ENCODE assay signal across 16 mouse cellular contexts in the genomic region with DNA sequence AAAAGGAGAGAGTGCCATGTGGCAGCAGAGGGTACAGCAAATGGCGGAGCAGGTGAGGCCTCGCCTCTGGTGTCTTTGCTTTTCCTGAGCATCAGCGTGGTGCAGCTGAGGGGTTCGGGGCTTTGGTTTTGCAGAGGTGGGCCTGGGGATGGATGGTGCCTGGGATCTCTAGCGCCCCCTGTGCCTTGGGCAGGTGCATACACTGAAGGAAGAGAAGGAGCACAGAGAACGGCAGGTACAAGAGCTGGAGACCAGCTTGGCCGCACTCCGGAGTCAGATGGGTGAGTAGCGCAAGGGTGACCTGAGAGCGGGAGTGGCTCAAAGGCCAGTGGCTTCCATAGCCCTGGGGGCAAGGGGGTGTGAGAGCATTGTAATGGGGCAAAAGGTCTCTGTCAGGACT. TPM values are rescaled to one million over a fixed set of nuclear protein-coding genes. Genes with fewer than 3 reads are reported as not detected.
DNase-seq lines count a peak whose midpoint lies in the region; ATAC-seq and TF ChIP-seq lines count a peak whose summit lies in the region.
"Had no signal": no experiment of that assay in that cellular context is flagged by ENCODE, and none has a peak within 500 bp of the region (broad histone marks: within the 10 kb centered on the region; RNA-seq: fewer than 3 reads in every experiment).

No protein-coding gene starts in this region.

- TF ChIP-seq CTCF in heart, adult 2 months (IDR thresholded peaks at IDR 0.05), result peak; percentile 42
- peak; percentile 46 for TF ChIP-seq CTCF in liver, postnatal 0 days (IDR thresholded peaks at IDR 0.05; ENCODE audit: low read depth)
- TF ChIP-seq CTCF in G1E (IDR thresholded peaks at IDR 0.05; ENCODE audit: low read depth, low read length), result peak; percentile 28; the same call in 1 of the 2 replicates

- no peaks in the 10 kb centered on the region for H3K36me3 ChIP-seq in heart, adult 2 months (ENCODE audit: control insufficient read depth, insufficient read depth, low read length)
- peaks cover 82% of the 10 kb centered on the region for H3K36me3 ChIP-seq in liver, postnatal 0 days (replicated peaks; ENCODE audit: insufficient read depth, low read length)
- peaks cover 99% of the 10 kb centered on the region for H3K36me3 ChIP-seq in liver, embryonic 12.5 days
- peaks cover 99% of the 10 kb centered on the region for H3K36me3 ChIP-seq in G1E (replicated peaks)

- H3K9me3 ChIP-seq in liver, postnatal 0 days (ENCODE audit: low read length), result no peaks in the 10 kb centered on the region
- no peaks in the 10 kb centered on the region for H3K9me3 ChIP-seq in liver, embryonic 12.5 days (replicated peaks)
- no peaks in the 10 kb centered on the region for H3K9me3 ChIP-seq in G1E (replicated peaks)
- H3K9me3 ChIP-seq: embryonic facial prominence, embryonic 13.5 days; forebrain, embryonic 12.5 days; heart, embryonic 12.5 days; limb, embryonic 15.5 days; neural tube, embryonic 13.5 days had no signal

- H3K27me3 ChIP-seq in heart, adult 2 months (ENCODE audit: control insufficient read depth, insufficient read depth, low read length), result no peaks in the 10 kb centered on the region
- H3K27me3 ChIP-seq in liver, postnatal 0 days (ENCODE audit: insufficient read depth, low read length), result no peaks in the 10 kb centered on the region
- H3K27me3 ChIP-seq in liver, embryonic 12.5 days (replicated peaks), result no peaks in the 10 kb centered on the region
- H3K27me3 ChIP-seq in G1E (ENCODE audit: insufficient read depth, low read length), result no peaks in the 10 kb centered on the region; the same call in 1 of the 2 replicates
- H3K27me3 ChIP-seq: embryonic facial prominence, embryonic 13.5 days; forebrain, embryonic 12.5 days; heart, embryonic 12.5 days; limb, embryonic 15.5 days; neural tube, embryonic 13.5 days; Patski had no signal

- no peak for ATAC-seq in liver, postnatal 0 days
- ATAC-seq in liver, embryonic 12.5 days, result no peak
- ATAC-seq in G1E (ENCODE audit: extremely low read depth, insufficient number of reproducible peaks, low FRiP score, poor library complexity, severe bottlenecking), result no peak
- ATAC-seq in common myeloid progenitor, adult 5-6 weeks (replicated peaks; ENCODE audit: low read depth, poor library complexity, severe bottlenecking), result 0 out of 2 replicates have a peak, but pooled peaks have one; percentile 16
- no peak for ATAC-seq in megakaryocyte progenitor cell, adult 5-6 weeks (replicated peaks; ENCODE audit: poor library complexity)
- ATAC-seq: Patski had no signal

- no peaks in the 10 kb centered on the region for H3K79me2 ChIP-seq in heart, adult 2 months (replicated peaks; ENCODE audit: control insufficient read depth, insufficient read depth, low read length)

- H3K4me3 ChIP-seq in heart, adult 2 months, result no peak overlapping the region
- H3K4me3 ChIP-seq in liver, postnatal 0 days (ENCODE audit: low read depth, low read length), result no peak overlapping the region
- H3K4me3 ChIP-seq in liver, embryonic 12.5 days, result no peak overlapping the region
- H3K4me3 ChIP-seq in G1E (ENCODE audit: low read depth, low read length), result no peak overlapping the region
- H3K4me3 ChIP-seq: embryonic facial prominence, embryonic 13.5 days; forebrain, embryonic 12.5 days; heart, embryonic 12.5 days; limb, embryonic 15.5 days; neural tube, embryonic 13.5 days had no signal

- TF ChIP-seq EP300 in heart, adult 2 months (IDR thresholded peaks at IDR 0.05; ENCODE audit: insufficient read depth, low read depth, low read length), result no peak
- no peak for TF ChIP-seq EP300 in liver, postnatal 0 days (IDR thresholded peaks at IDR 0.05; ENCODE audit: low read depth)

- no peak for DNase-seq in heart, adult 2 months
- DNase-seq in heart, postnatal 25 days (ENCODE audit: low spot score), result no peak
- DNase-seq in liver, postnatal 0 days, result no peak
- no peak for DNase-seq in G1E (ENCODE audit: low spot score)
- no peak for DNase-seq in urinary bladder, postnatal 25 days (ENCODE audit: low spot score)
- DNase-seq: cerebellum, postnatal 14 days; kidney, adult 18-20 months had no signal

- 93% methylated on average over 10 of the region's 10 CpGs for WGBS in heart, adult 2 months
- 87% methylated on average over 9 of the region's 10 CpGs for WGBS in liver, postnatal 0 days (ENCODE audit: insufficient replicate concordance)
- 82% methylated on average over 10 of the region's 10 CpGs for WGBS in liver, embryonic 12.5 days (ENCODE audit: insufficient replicate concordance)

- no peak overlapping the region for H3K4me2 ChIP-seq in liver, postnatal 0 days (ENCODE audit: low read depth, low read length)
- H3K4me2 ChIP-seq in liver, embryonic 12.5 days, result no peak overlapping the region
- H3K4me2 ChIP-seq: embryonic facial prominence, embryonic 13.5 days; forebrain, embryonic 12.5 days; heart, embryonic 12.5 days; limb, embryonic 15.5 days; neural tube, embryonic 13.5 days had no signal

- TF ChIP-seq POLR2A in heart, adult 2 months (IDR thresholded peaks at IDR 0.05; ENCODE audit: insufficient read depth, low read depth, low read length), result no peak

- no peak overlapping the region for H3K9ac ChIP-seq in heart, adult 2 months (ENCODE audit: low read depth, low read length)
- H3K9ac ChIP-seq in liver, postnatal 0 days (replicated peaks), result no peak overlapping the region
- H3K9ac ChIP-seq in liver, embryonic 12.5 days, result no peak overlapping the region
- H3K9ac ChIP-seq: embryonic facial prominence, embryonic 13.5 days; heart, embryonic 12.5 days; limb, embryonic 15.5 days had no signal

- no peak overlapping the region for H3K27ac ChIP-seq in heart, adult 2 months
- H3K27ac ChIP-seq in liver, postnatal 0 days (ENCODE audit: low read depth), result no peak overlapping the region
- no peak overlapping the region for H3K27ac ChIP-seq in liver, embryonic 12.5 days
- H3K27ac ChIP-seq: embryonic facial prominence, embryonic 13.5 days; forebrain, embryonic 12.5 days; limb, embryonic 15.5 days had no signal

- intact Hi-C loops in heart, adult 2 months (cut with DNase I), result no loop called here
- intact Hi-C loops in heart, postnatal 25 days (cut with DNase I), result no loop called here

- no peaks in the 10 kb centered on the region for H3K4me1 ChIP-seq in heart, adult 2 months (ENCODE audit: control insufficient read depth, insufficient read depth, low read length)
- H3K4me1 ChIP-seq in liver, postnatal 0 days (ENCODE audit: insufficient read depth), result no peaks in the 10 kb centered on the region
- no peaks in the 10 kb centered on the region for H3K4me1 ChIP-seq in liver, embryonic 12.5 days
- no peaks in the 10 kb centered on the region for H3K4me1 ChIP-seq in G1E (ENCODE audit: insufficient read depth, low read depth, low read length)
- H3K4me1 ChIP-seq: forebrain, embryonic 12.5 days; heart, embryonic 12.5 days; neural tube, embryonic 13.5 days had no signal

RNA-seq across cellular contexts. Expression of a gene that starts 15.1 kb away (rescaled TPM):
- 100 to 1,000 TPM; 205 to 233 TPM for total RNA-seq in heart, adult 2 months (2021)
- 173 and 223 TPM in 2 replicates for polyA plus RNA-seq in heart, adult 2 months (2012; rRNA removed)
- 100 to 1,000 TPM; 177 to 188 TPM for total RNA-seq in heart, postnatal 25 days (2021)
- polyA plus RNA-seq in liver, postnatal 0 days (2015; fragmentation: Nextera tagmentation; extraction: Ambion mirVana), result 188 and 209 TPM in 2 replicates
- polyA plus RNA-seq in liver, embryonic 12.5 days (2016; fragmentation: Nextera tagmentation; extraction: Ambion mirVana), result 214 and 218 TPM in 2 replicates
- total RNA-seq in G1E (2014; fragmentation: Nextera tagmentation) (150 and 164 TPM in 2 replicates), G1E (2017) (482 and 488 TPM in 2 replicates)
- 351 and 432 TPM in 2 replicates for polyA plus RNA-seq in G1E (2012)
- total RNA-seq in common myeloid progenitor, adult 5-6 weeks (2017), result 324 and 355 TPM in 2 replicates
- total RNA-seq in megakaryocyte progenitor cell, adult 5-6 weeks (2015), result 198 and 268 TPM in 2 replicates
- total RNA-seq in megakaryocyte progenitor cell, adult 5-6 weeks (2017), result 359 and 386 TPM in 2 replicates

RNA-seq across cellular contexts. Expression of a gene that starts 15.8 kb away (rescaled TPM):
- 10 to 100 TPM; 69.8 to 79.9 TPM for total RNA-seq in heart, adult 2 months (2021)
- polyA plus RNA-seq in heart, adult 2 months (2012; rRNA removed), result 34.5 and 44.0 TPM in 2 replicates
- total RNA-seq in heart, postnatal 25 days (2021), result 10 to 100 TPM; 70.6 to 71.2 TPM
- polyA plus RNA-seq in liver, postnatal 0 days (2015; fragmentation: Nextera tagmentation; extraction: Ambion mirVana), result 5.8 and 7.0 TPM in 2 replicates
- polyA plus RNA-seq in liver, embryonic 12.5 days (2016; fragmentation: Nextera tagmentation; extraction: Ambion mirVana), result 13.0 and 14.4 TPM in 2 replicates
- 19.5 and 24.5 TPM in 2 replicates for total RNA-seq in G1E (2014; fragmentation: Nextera tagmentation)
- total RNA-seq in G1E (2017), result 35.2 and 35.6 TPM in 2 replicates
- polyA plus RNA-seq in G1E (2012), result 20.8 and 24.3 TPM in 2 replicates
- 42.8 and 48.4 TPM in 2 replicates for total RNA-seq in common myeloid progenitor, adult 5-6 weeks (2017)
- total RNA-seq in megakaryocyte progenitor cell, adult 5-6 weeks (2015), result 14.2 and 17.3 TPM in 2 replicates
- total RNA-seq in megakaryocyte progenitor cell, adult 5-6 weeks (2017), result 50.4 and 50.7 TPM in 2 replicates

RNA-seq across cellular contexts. Expression of a gene that starts 43.0 kb away (rescaled TPM):
- 10 to 100 TPM; 22.5 to 22.8 TPM for total RNA-seq in heart, adult 2 months (2021)
- 41.7 and 43.1 TPM in 2 replicates for polyA plus RNA-seq in heart, adult 2 months (2012; rRNA removed)
- total RNA-seq in heart, postnatal 25 days (2021), result 10 to 100 TPM; 19.6 to 21.7 TPM
- polyA plus RNA-seq in liver, postnatal 0 days (2015; fragmentation: Nextera tagmentation; extraction: Ambion mirVana), result 26.9 and 33.3 TPM in 2 replicates
- polyA plus RNA-seq in liver, embryonic 12.5 days (2016; fragmentation: Nextera tagmentation; extraction: Ambion mirVana), result 39.9 and 42.0 TPM in 2 replicates
- total RNA-seq in G1E (2014; fragmentation: Nextera tagmentation) (26.1 and 50.0 TPM in 2 replicates), G1E (2017) (41.7 and 42.5 TPM in 2 replicates)
- polyA plus RNA-seq in G1E (2012), result 53.2 and 56.1 TPM in 2 replicates
- 21.3 and 27.0 TPM in 2 replicates for total RNA-seq in common myeloid progenitor, adult 5-6 weeks (2017)
- 30.3 and 37.0 TPM in 2 replicates for total RNA-seq in megakaryocyte progenitor cell, adult 5-6 weeks (2015)
- total RNA-seq in megakaryocyte progenitor cell, adult 5-6 weeks (2017), result 25.2 and 26.9 TPM in 2 replicates

RNA-seq across cellular contexts. Expression of a gene that starts 49.2 kb away (rescaled TPM):
- 10 to 100 TPM; 26.7 to 29.5 TPM for total RNA-seq in heart, adult 2 months (2021)
- 117 and 128 TPM in 2 replicates for polyA plus RNA-seq in heart, adult 2 months (2012; rRNA removed)
- total RNA-seq in heart, postnatal 25 days (2021), result 10 to 100 TPM; 25.6 to 32.2 TPM
- polyA plus RNA-seq in liver, postnatal 0 days (2015; fragmentation: Nextera tagmentation; extraction: Ambion mirVana), result 9.0 and 9.9 TPM in 2 replicates
- 24.8 and 27.1 TPM in 2 replicates for polyA plus RNA-seq in liver, embryonic 12.5 days (2016; fragmentation: Nextera tagmentation; extraction: Ambion mirVana)
- 196 and 213 TPM in 2 replicates for total RNA-seq in G1E (2014; fragmentation: Nextera tagmentation)
- total RNA-seq in G1E (2017), result 62.9 and 71.6 TPM in 2 replicates
- polyA plus RNA-seq in G1E (2012), result 306 and 372 TPM in 2 replicates
- 64.1 and 76.5 TPM in 2 replicates for total RNA-seq in common myeloid progenitor, adult 5-6 weeks (2017)
- 59.9 and 69.0 TPM in 2 replicates for total RNA-seq in megakaryocyte progenitor cell, adult 5-6 weeks (2015)
- total RNA-seq in megakaryocyte progenitor cell, adult 5-6 weeks (2017), result 46.6 and 55.3 TPM in 2 replicates

RNA-seq across cellular contexts. Expression of a gene that starts 50.2 kb away (rescaled TPM):
- 1 to 10 TPM; 4.0 to 5.5 TPM for total RNA-seq in heart, adult 2 months (2021)
- polyA plus RNA-seq in heart, adult 2 months (2012; rRNA removed), result 20.4 and 23.1 TPM in 2 replicates
- total RNA-seq in heart, postnatal 25 days (2021), result 1 to 10 TPM; 5.0 to 5.2 TPM
- polyA plus RNA-seq in liver, postnatal 0 days (2015; fragmentation: Nextera tagmentation; extraction: Ambion mirVana), result 0.06 and 0.25 TPM in 2 replicates
- polyA plus RNA-seq in liver, embryonic 12.5 days (2016; fragmentation: Nextera tagmentation; extraction: Ambion mirVana), result 2.4 and 3.1 TPM in 2 replicates
- total RNA-seq in G1E (2014; fragmentation: Nextera tagmentation), result not detected in 2 replicates
- total RNA-seq in G1E (2017), result 0.05 TPM in 1 of 2 replicates, not detected in the other
- 0.14 and 0.15 TPM in 2 replicates for polyA plus RNA-seq in G1E (2012)
- not detected in 2 replicates for total RNA-seq in common myeloid progenitor, adult 5-6 weeks (2017)
- not detected in 2 replicates for total RNA-seq in megakaryocyte progenitor cell, adult 5-6 weeks (2015)
- total RNA-seq in megakaryocyte progenitor cell, adult 5-6 weeks (2017), result not detected in 2 replicates
